Mouse (Mus musculus): ENCODE data around the gene Nek1. TPM values are rescaled to one million over a fixed set of nuclear protein-coding genes. Genes with fewer than 3 reads are reported as not detected.
"Not testable (repeated sequence)": the region's sequence is repeated elsewhere in the genome, so short reads cannot be mapped to it uniquely, and the experiment has no call there.

Nek1 gene
- polyA plus RNA-seq, 1 experiment from 2014 or later: 19.9 TPM

- H3K4me1 ChIP-seq: no peaks in the 10 kb centered on the region
- H3K9me3 ChIP-seq: no peaks in the 10 kb centered on the region
- WGBS: 74% methylated on average over 3 of the region's 3 CpGs
Observed at GRCm38 (mm10) chr8:60965741-60966140, 27.3 kb upstream of the Nek1 start.

DNA sequence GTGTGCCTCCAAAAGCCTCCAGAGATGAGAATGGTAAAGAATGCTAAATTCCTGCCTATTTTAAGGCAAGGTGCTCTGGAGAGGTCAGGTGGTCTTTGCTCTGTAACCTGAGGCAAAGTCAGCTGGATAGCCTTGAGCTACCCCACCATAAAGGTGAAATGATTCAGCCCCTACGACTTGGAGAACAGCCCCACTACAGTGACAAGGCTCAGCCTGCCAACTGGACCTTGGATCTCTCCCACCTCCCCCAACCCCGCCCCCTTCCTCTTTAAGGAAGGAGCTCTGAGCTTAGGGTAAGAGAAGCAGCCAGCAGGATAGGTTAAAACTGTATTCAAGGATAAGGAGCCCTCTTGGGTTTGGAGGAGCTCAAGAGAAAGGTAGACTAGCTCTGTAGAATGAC lies 23.9 kb upstream of the Nek1 start:
- H3K4me3 ChIP-seq: no peak overlapping the region
- WGBS: 52% methylated on average over 2 of the region's 2 CpGs
- H3K36me3 ChIP-seq: no peaks in the 10 kb centered on the region
- no peak for ATAC-seq (ENCODE audit: low FRiP score, low read depth)
- no peak overlapping the region for H3K9ac ChIP-seq (replicated peaks)
- peaks cover 4% of the 10 kb centered on the region; the same call in 1 of the 2 replicates for H3K4me1 ChIP-seq
- no peak overlapping the region for H3K4me2 ChIP-seq (replicated peaks)
- no peak overlapping the region for H3K27ac ChIP-seq (replicated peaks)
- no peaks in the 10 kb centered on the region for H3K9me3 ChIP-seq
- H3K27me3 ChIP-seq: no peaks in the 10 kb centered on the region

More at GRCm38 (mm10) chr8:60965741-60966140, 27.3 kb upstream of the Nek1 start:
- Histone ChIP-seq H3K4me2 (replicated peaks) (no peak overlapping the region), H3K4me3 (no peak overlapping the region), H3K27me3 (no peaks in the 10 kb centered on the region), H3K36me3 (no peaks in the 10 kb centered on the region), H3K9ac (replicated peaks) (no peak overlapping the region), H3K27ac (replicated peaks) (no peak overlapping the region)
- ATAC-seq (ENCODE audit: low FRiP score, low read depth): no peak

DNA sequence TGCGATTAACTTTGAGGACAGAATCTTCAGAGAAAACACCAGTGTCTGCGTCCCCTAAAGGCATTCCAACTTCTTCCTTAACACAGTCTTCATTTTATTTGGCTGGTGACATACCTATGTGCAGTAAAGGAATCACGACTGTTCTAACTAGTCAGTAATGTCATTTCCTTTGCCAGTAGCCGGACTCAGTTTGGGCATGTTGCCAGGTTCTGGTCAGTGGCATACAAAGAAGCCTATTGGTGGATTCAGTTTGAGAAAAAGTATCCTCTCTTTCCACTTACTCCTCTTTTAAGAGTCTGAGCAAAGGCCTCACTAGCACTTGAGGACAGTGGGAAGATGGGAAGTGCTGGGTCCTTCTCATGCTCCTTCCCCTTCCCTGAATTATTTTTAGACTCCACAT lies 21.2 kb upstream of the Nek1 start:
- Histone ChIP-seq H3K27ac (replicated peaks) (no peak overlapping the region), H3K9me3 (no peaks in the 10 kb centered on the region), H3K36me3 (no peaks in the 10 kb centered on the region), H3K9ac (replicated peaks) (no peak overlapping the region), H3K4me3 (no peak overlapping the region), H3K4me2 (replicated peaks) (no peak overlapping the region), H3K27me3 (no peaks in the 10 kb centered on the region), H3K4me1 (peaks cover 4% of the 10 kb centered on the region; the same call in 1 of the 2 replicates)
- WGBS: 75% methylated on average over 4 of the region's 4 CpGs
- ATAC-seq (ENCODE audit: low FRiP score, low read depth): no peak

DNA sequence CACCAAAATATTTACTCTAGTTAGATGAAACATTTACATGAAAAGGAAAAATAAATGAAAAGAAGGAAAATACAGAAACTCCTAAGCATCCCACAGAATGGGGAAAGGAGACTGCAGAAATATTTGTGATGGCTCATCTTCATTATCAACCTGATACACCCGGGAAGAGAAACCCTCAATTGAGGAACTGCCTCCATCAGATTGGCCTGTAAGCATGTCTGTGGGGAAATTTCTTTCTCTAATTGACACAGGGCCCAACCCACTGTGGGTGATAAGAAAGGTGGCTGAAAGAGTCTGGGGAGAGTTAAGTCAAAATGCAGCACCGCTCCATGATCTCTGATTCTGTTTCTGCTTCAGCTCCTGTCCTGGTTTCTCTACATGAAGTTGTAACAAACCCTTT lies 19.5 kb upstream of the Nek1 start:
- Histone ChIP-seq H3K27me3 (no peaks in the 10 kb centered on the region), H3K4me2 (replicated peaks) (no peak overlapping the region), H3K9ac (replicated peaks) (no peak overlapping the region), H3K4me3 (no peak overlapping the region), H3K27ac (replicated peaks) (no peak overlapping the region), H3K4me1 (peaks cover 4% of the 10 kb centered on the region; the same call in 1 of the 2 replicates), H3K9me3 (no peaks in the 10 kb centered on the region), H3K36me3 (no peaks in the 10 kb centered on the region)
- no peak for ATAC-seq (ENCODE audit: low FRiP score, low read depth)
- 87% methylated on average over 2 of the region's 2 CpGs for WGBS

DNA sequence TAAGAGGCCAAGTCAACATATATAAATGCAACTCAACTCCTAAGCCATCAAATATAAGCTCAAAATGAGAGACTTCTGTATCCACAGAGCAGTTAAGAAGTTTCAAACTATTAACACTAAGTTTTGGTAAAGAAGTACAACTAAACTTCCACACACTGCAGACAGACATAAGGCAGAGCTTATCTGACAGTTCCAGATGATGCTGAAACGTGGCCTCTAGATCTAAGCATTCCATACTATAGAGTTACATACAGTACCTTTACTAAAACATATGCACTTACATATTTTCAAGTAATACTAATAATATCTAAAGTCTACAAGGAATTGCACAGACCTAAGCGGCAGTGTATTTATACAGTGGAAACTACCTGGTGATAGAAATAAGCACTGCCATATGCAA lies 18.2 kb upstream of the Nek1 start:
- Histone ChIP-seq H3K9me3 (no peaks in the 10 kb centered on the region), H3K4me1 (peaks cover 4% of the 10 kb centered on the region; the same call in 1 of the 2 replicates), H3K4me3 (no peak overlapping the region), H3K9ac (replicated peaks) (no peak overlapping the region), H3K27ac (replicated peaks) (no peak overlapping the region), H3K36me3 (no peaks in the 10 kb centered on the region), H3K4me2 (replicated peaks) (no peak overlapping the region), H3K27me3 (no peaks in the 10 kb centered on the region)
- 80% methylated on average over 2 of the region's 2 CpGs for WGBS
- ATAC-seq (ENCODE audit: low FRiP score, low read depth): no peak

GRCm38 (mm10) chr8:60976818-60977217 lies 16.2 kb upstream of the Nek1 start:
- Histone ChIP-seq H3K9me3 (no peaks in the 10 kb centered on the region), H3K4me1 (peaks cover 5% of the 10 kb centered on the region; the same call in 1 of the 2 replicates), H3K27me3 (no peaks in the 10 kb centered on the region), H3K27ac (replicated peaks) (no peak overlapping the region), H3K4me3 (no peak overlapping the region), H3K9ac (replicated peaks) (no peak overlapping the region), H3K36me3 (no peaks in the 10 kb centered on the region), H3K4me2 (replicated peaks) (no peak overlapping the region)
- no peak for ATAC-seq (ENCODE audit: low FRiP score, low read depth)
- WGBS: 84% methylated on average over 9 of the region's 9 CpGs

DNA sequence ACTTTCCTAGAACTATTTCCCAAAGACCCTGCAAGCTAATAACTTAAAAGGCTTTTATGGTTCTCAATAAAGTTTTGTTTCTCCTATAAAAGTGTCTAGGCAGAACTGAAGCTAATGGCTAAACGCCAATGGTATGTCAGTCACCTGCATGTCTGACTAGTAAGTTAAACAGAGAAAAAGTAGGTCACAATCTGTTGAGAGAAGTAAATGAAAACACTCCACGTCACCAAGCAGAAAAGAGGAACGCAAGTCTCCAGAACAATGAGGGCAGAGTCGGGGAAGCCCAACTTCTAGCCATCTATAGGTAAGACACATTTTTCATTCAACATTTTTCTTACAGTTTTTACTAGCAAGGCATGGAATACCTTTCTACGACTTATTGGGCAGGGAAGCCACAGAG lies 14.5 kb upstream of the Nek1 start:
- ATAC-seq (ENCODE audit: low FRiP score, low read depth): no peak
- Histone ChIP-seq H3K36me3 (no peaks in the 10 kb centered on the region), H3K9ac (replicated peaks) (no peak overlapping the region), H3K4me3 (no peak overlapping the region), H3K9me3 (no peaks in the 10 kb centered on the region), H3K4me2 (replicated peaks) (no peak overlapping the region), H3K27ac (replicated peaks) (no peak overlapping the region), H3K27me3 (no peaks in the 10 kb centered on the region), H3K4me1 (peaks cover 6% of the 10 kb centered on the region; the same call in 1 of the 2 replicates)
- WGBS: 90% methylated on average over 5 of the region's 5 CpGs

DNA sequence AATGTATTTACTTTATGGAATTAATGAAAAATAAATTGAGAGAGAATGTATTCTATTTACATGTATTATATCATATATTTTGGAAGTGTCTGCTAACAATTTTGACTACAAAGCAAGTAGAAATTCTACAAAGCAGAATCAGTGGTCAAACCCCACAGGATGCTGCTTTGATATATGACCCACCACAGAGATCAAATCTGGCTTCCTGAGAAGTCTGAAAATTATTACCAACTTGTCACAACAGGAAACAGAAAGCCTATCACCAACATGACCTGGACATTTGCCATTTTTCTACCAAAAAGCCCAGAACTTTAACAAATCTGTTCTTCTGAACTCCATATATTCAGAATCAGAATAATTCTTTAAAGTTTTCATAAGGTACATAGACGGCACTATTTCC lies 11.6 kb upstream of the Nek1 start:
- 56% methylated on average over 1 of the region's 1 CpGs for WGBS
- no peak overlapping the region for H3K9ac ChIP-seq (replicated peaks)
- H3K4me2 ChIP-seq (replicated peaks): peak overlapping the region; percentile 81

DNA sequence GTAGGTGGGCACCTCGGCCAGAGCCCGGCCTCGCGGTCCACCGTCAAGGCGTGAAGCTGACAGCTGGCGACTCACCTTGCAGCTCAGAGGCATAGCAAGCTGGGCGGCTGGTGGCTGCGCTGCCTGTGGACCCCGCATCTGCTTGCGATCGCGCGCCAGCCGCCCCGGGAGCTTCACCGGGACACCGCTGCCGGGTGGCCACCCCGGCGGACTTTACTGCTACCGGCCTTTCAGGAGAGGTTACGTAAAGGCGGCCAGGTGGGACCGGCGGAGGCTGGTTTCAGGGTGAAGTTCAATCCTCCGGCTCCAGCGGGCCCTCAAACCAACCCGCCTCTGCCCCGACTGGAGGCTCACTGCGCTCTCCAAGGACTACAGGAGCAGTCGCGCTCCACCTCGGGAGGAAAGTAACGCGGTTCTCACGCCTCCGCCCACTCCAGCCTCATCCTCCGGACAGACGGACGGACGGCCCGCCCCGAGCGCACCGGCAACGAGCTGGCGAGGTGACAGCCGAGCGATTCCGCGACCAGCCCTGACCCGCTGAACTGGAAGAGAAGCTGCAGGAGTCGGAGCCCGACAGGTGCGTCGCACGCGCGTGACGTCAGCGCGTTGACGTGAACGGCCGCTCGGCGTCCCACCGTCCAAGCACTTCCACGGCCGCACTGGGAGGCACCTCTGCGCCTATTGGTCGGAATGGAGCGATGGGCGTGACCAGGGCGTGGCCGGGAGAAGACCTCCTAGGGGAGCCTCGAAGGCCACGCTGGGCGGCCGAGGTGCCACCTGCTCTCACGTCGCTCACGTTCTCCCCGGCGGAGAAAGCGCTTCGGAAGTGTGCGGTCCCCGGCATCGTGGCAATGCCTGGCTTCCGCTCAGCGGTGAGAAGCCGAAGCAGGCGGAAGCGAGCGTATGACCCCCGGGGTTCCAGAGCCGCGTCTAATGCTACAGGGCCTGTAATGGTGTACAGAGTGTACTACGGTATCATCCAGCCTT lies 10.0 kb upstream of the Nek1 start, which contains the start of gene Clcn3:
Gene Clcn3, minus strand, starts transcription at position 600 of the 987 bp plus-strand sequence.
- Histone ChIP-seq H3K27me3 (no peaks in the 10 kb centered on the region), H3K27ac (replicated peaks) (peak within 1 kb of the TSS; percentile 83), H3K4me1 (peaks cover 8% of the 10 kb centered on the region; the same call in 1 of the 2 replicates), H3K4me3 (peak within 1 kb of the TSS; percentile 86), H3K9me3 (no peaks in the 10 kb centered on the region), H3K9ac (replicated peaks) (peak within 1 kb of the TSS; percentile 65), H3K36me3 (no peaks in the 10 kb centered on the region), H3K4me2 (replicated peaks) (peak within 1 kb of the TSS; percentile 81)
- WGBS: under 1% methylated on average over 98 of the region's 101 CpGs
- peak; percentile 100 for ATAC-seq (ENCODE audit: low FRiP score, low read depth)

More for the DNA sequence above, 11.6 kb upstream of the Nek1 start:
- Histone ChIP-seq H3K36me3 (no peaks in the 10 kb centered on the region), H3K4me1 (peaks cover 8% of the 10 kb centered on the region; the same call in 1 of the 2 replicates), H3K4me3 (no peak overlapping the region), H3K27me3 (no peaks in the 10 kb centered on the region), H3K27ac (replicated peaks) (no peak overlapping the region), H3K9me3 (no peaks in the 10 kb centered on the region)
- no peak for ATAC-seq (ENCODE audit: low FRiP score, low read depth)

GRCm38 (mm10) chr8:60983688-60984079 lies 9.3 kb upstream of the Nek1 start:
- H3K27ac ChIP-seq (replicated peaks): peak overlapping the region; percentile 83
- H3K4me1 ChIP-seq: peaks cover 8% of the 10 kb centered on the region; the same call in 1 of the 2 replicates
- peak; percentile 57 for ATAC-seq (ENCODE audit: low FRiP score, low read depth)
- H3K36me3 ChIP-seq: no peaks in the 10 kb centered on the region
- H3K27me3 ChIP-seq: no peaks in the 10 kb centered on the region
- H3K9me3 ChIP-seq: no peaks in the 10 kb centered on the region
- H3K4me2 ChIP-seq (replicated peaks): peak overlapping the region; percentile 81
- peak overlapping the region; percentile 86 for H3K4me3 ChIP-seq
- WGBS: 11% methylated on average over 9 of the region's 9 CpGs
- H3K9ac ChIP-seq (replicated peaks): peak overlapping the region; percentile 60

GRCm38 (mm10) chr8:60984260-60985010 lies 8.6 kb upstream of the Nek1 start:
- not testable (repeated sequence) for H3K27me3 ChIP-seq; H3K4me1 ChIP-seq; H3K9me3 ChIP-seq; H3K9ac ChIP-seq (replicated peaks); H3K27ac ChIP-seq (replicated peaks); ATAC-seq (ENCODE audit: low FRiP score, low read depth); H3K4me3 ChIP-seq; H3K36me3 ChIP-seq; H3K4me2 ChIP-seq (replicated peaks)
- WGBS: 91% methylated on average over 17 of the region's 17 CpGs

DNA sequence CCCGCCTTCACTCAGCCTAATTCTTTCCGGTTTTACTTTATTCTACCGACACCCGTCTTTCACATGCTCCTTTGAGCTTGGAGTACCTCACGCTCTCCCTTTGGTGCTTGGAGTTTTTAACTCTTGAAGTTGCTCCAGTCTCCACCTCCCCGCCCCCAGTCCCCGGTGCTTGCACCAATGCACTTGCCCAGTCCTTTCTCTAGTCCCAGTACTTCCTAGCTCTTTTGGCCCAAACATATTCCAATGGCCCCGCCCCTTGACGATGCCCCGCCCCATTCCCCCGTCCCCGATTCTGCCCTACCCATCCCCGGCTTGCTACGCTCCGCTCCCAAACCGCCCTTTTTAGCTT lies 460 bp upstream of the Nek1 start:
- H3K9ac ChIP-seq (replicated peaks): peak overlapping the region; percentile 68
- peaks cover 13% of the 10 kb centered on the region for H3K4me1 ChIP-seq
- peak overlapping the region; percentile 87 for H3K4me2 ChIP-seq (replicated peaks)
- H3K36me3 ChIP-seq: no peaks in the 10 kb centered on the region
- H3K9me3 ChIP-seq: no peaks in the 10 kb centered on the region
- WGBS: under 1% methylated on average over 16 of the region's 16 CpGs
- ATAC-seq (ENCODE audit: low FRiP score, low read depth): no peak; the same call in 1 of the 2 replicates
- no peaks in the 10 kb centered on the region for H3K27me3 ChIP-seq
- H3K4me3 ChIP-seq: peak overlapping the region; percentile 86
- H3K27ac ChIP-seq (replicated peaks): peak overlapping the region; percentile 90

Measured in midbrain, embryonic 12.5 days (tissue).